Mouse (Mus musculus) MEL (cell line): ENCODE measurements around the gene Bcas2. TPM values are rescaled to one million over a fixed set of nuclear protein-coding genes. Genes with fewer than 3 reads are reported as not detected.

Experiments used
- DNase-seq: peaks from one replicate; pipeline ENCODE4 v3.0.0; 2011; ENCODE audit warnings: low read depth, low spot score
- H3K27ac ChIP-seq: 2 replicates; pipeline ENCODE4 v1.5.1; 2012; ENCODE audit warnings: low read depth, mild to moderate bottlenecking, control low read depth, low read length, moderate library complexity; ENCODE audit not compliant: control insufficient read depth
- H3K27me3 ChIP-seq, 2 experiments: fragments of 150-350 bp in 1 of 2; sonication (generic) in 1 of 2; 2 replicates each; pipeline ENCODE4 v1.6.1; 2012; ENCODE audit warnings: low read length in 2 of 2, mild to moderate bottlenecking in 2 of 2, improper control_type of control experiment in 1 of 2, moderate library complexity in 1 of 2; ENCODE audit not compliant: insufficient read depth in 2 of 2, control insufficient read depth in 1 of 2
- H3K36me3 ChIP-seq, 2 experiments: 2 replicates each; pipeline ENCODE4 v1.6.1; 2012 to 2014; ENCODE audit warnings: low read length in 2 of 2, improper control_type of control experiment in 1 of 2, inconsistent platforms in 1 of 2, mild to moderate bottlenecking in 1 of 2; ENCODE audit not compliant: insufficient read depth in 2 of 2, control insufficient read depth in 1 of 2
- H3K4me1 ChIP-seq, 2 experiments: fragments of 150-350 bp in 1 of 2; sonication (generic) in 1 of 2; 2 replicates each; pipeline ENCODE4 v1.6.1; 2012; ENCODE audit warnings: low read length in 2 of 2, improper control_type of control experiment in 1 of 2, mild to moderate bottlenecking in 1 of 2; ENCODE audit not compliant: insufficient read depth in 2 of 2, control insufficient read depth in 1 of 2
- H3K4me3 ChIP-seq, 2 experiments: fragments of 150-350 bp in 1 of 2; sonication (generic) in 1 of 2; 2 replicates each; pipeline ENCODE4 v1.5.1; 2012; ENCODE audit warnings: low read depth in 2 of 2, low read length in 2 of 2, mild to moderate bottlenecking in 2 of 2, moderate library complexity in 2 of 2, control low read depth in 1 of 2, improper control_type of control experiment in 1 of 2; ENCODE audit not compliant: control insufficient read depth in 1 of 2, insufficient read depth in 1 of 2
- H3K79me2 ChIP-seq: 2 replicates; pipeline ENCODE4 v1.6.1; 2012; ENCODE audit warnings: mild to moderate bottlenecking, low read length, moderate library complexity; ENCODE audit not compliant: control insufficient read depth, poor library complexity, insufficient read depth
- H3K9ac ChIP-seq: 2 replicates; pipeline ENCODE4 v1.6.1; 2012; ENCODE audit warnings: low read depth, mild to moderate bottlenecking, control low read depth, low read length, moderate library complexity; ENCODE audit not compliant: control insufficient read depth, poor library complexity, severe bottlenecking
- H3K9me3 ChIP-seq: fragments of 150-350 bp; sonication (generic); replicated peaks from 2 replicates; pipeline ENCODE4 v1.6.1; 2012; ENCODE audit warnings: mild to moderate bottlenecking, low read length, improper control_type of control experiment, moderate library complexity; ENCODE audit not compliant: insufficient read depth
- CHD1 ChIP-seq: IDR thresholded peaks from 2 replicates; pipeline ENCODE4 v1.6.1; 2012; ENCODE audit warnings: low read depth, mild to moderate bottlenecking, inconsistent platforms, low read length, improper control_type of control experiment
- CHD2 ChIP-seq: IDR thresholded peaks from 2 replicates; pipeline ENCODE4 v1.6.1; 2011; ENCODE audit warnings: low read length, improper control_type of control experiment
- CTCF ChIP-seq, 3 experiments: IDR thresholded peaks in 2 of 3; conservative IDR thresholded peaks in 1 of 3; 2 replicates each; pipeline ENCODE4 v1.5.1; 2011 to 2012; ENCODE audit warnings: low read length in 3 of 3, low read depth in 2 of 3, mild to moderate bottlenecking in 2 of 3, improper control_type of control experiment in 1 of 3, inconsistent platforms in 1 of 3, mixed read lengths in 1 of 3, moderate library complexity in 1 of 3; ENCODE audit not compliant: control insufficient read depth in 1 of 3, insufficient read depth in 1 of 3, poor library complexity in 1 of 3, severe bottlenecking in 1 of 3
- ELF1 ChIP-seq: IDR thresholded peaks from 2 replicates; pipeline ENCODE4 v1.6.1; 2014; ENCODE audit warnings: low read depth, mild to moderate bottlenecking, inconsistent platforms, low read length, improper control_type of control experiment, moderate library complexity
- ETS1 ChIP-seq: IDR thresholded peaks from 2 replicates; pipeline ENCODE4 v1.6.1; 2012; ENCODE audit warnings: low read depth, mild to moderate bottlenecking, inconsistent platforms, low read length, improper control_type of control experiment, moderate library complexity
- GABPA ChIP-seq: IDR thresholded peaks from 2 replicates; pipeline ENCODE4 v1.6.1; 2012; ENCODE audit warnings: low read depth, mild to moderate bottlenecking, inconsistent platforms, low read length, improper control_type of control experiment, moderate library complexity
- HCFC1 ChIP-seq: IDR thresholded peaks from 2 replicates; pipeline ENCODE4 v1.6.1; 2012; ENCODE audit warnings: low read depth, mild to moderate bottlenecking, inconsistent platforms, low read length, improper control_type of control experiment, moderate library complexity
- JUND ChIP-seq: IDR thresholded peaks from 2 replicates; pipeline ENCODE4 v1.6.1; 2011; ENCODE audit warnings: low read depth, mild to moderate bottlenecking, improper control_type of control experiment, low read length
- MAZ ChIP-seq: IDR thresholded peaks from 2 replicates; pipeline ENCODE4 v1.6.1; 2012; ENCODE audit warnings: low read depth, mild to moderate bottlenecking, inconsistent platforms, low read length, improper control_type of control experiment
- MEF2A ChIP-seq: IDR thresholded peaks from 2 replicates; pipeline ENCODE4 v1.6.1; 2014; ENCODE audit warnings: low read depth, mild to moderate bottlenecking, inconsistent platforms, low read length, improper control_type of control experiment; ENCODE audit not compliant: poor library complexity, insufficient replicate concordance, severe bottlenecking; ENCODE audit errors: extremely low read depth
- MXI1 ChIP-seq: IDR thresholded peaks from 2 replicates; pipeline ENCODE4 v1.6.1; 2011; ENCODE audit warnings: mild to moderate bottlenecking, low read depth, low read length, improper control_type of control experiment
- MYB ChIP-seq: IDR thresholded peaks from 2 replicates; pipeline ENCODE4 v1.6.1; 2011; ENCODE audit warnings: mild to moderate bottlenecking, low read depth, low read length, improper control_type of control experiment
- NELFE ChIP-seq: IDR thresholded peaks from 2 replicates; pipeline ENCODE4 v1.6.1; 2011; ENCODE audit warnings: low read depth, low read length, improper control_type of control experiment
- NRF1 ChIP-seq: IDR thresholded peaks from 2 replicates; pipeline ENCODE4 v1.6.1; 2014; ENCODE audit warnings: low read depth, mild to moderate bottlenecking, inconsistent platforms, low read length, improper control_type of control experiment, moderate library complexity; ENCODE audit not compliant: poor library complexity, insufficient read depth, severe bottlenecking
- POLR2A ChIP-seq, 2 experiments: IDR thresholded peaks; 2 replicates each; pipeline ENCODE4 v1.6.1; 2011 to 2012; ENCODE audit warnings: low read length in 2 of 2, mild to moderate bottlenecking in 2 of 2, control low read depth in 1 of 2, improper control_type of control experiment in 1 of 2, low read depth in 1 of 2, moderate library complexity in 1 of 2; ENCODE audit not compliant: control insufficient read depth in 1 of 2, insufficient read depth in 1 of 2, poor library complexity in 1 of 2
- POLR2AphosphoS2 ChIP-seq: IDR thresholded peaks from 2 replicates; pipeline ENCODE4 v1.6.1; 2011; ENCODE audit warnings: low read length, improper control_type of control experiment
- POLR2AphosphoS5 ChIP-seq: IDR thresholded peaks from 2 replicates; pipeline ENCODE4 v1.6.1; 2012; ENCODE audit warnings: low read depth, borderline replicate concordance, mild to moderate bottlenecking, inconsistent platforms, low read length, moderate library complexity, mixed read lengths
- RAD21 ChIP-seq: IDR thresholded peaks from 2 replicates; pipeline ENCODE4 v1.6.1; 2011; ENCODE audit warnings: mild to moderate bottlenecking, low read depth, low read length, improper control_type of control experiment
- RCOR1 ChIP-seq: IDR thresholded peaks from 2 replicates; pipeline ENCODE4 v1.6.1; 2012; ENCODE audit warnings: low read depth, mild to moderate bottlenecking, inconsistent platforms, low read length, improper control_type of control experiment
- SIN3A ChIP-seq: IDR thresholded peaks from 2 replicates; pipeline ENCODE4 v1.6.1; 2012; ENCODE audit warnings: low read length, improper control_type of control experiment, inconsistent platforms
- TBP ChIP-seq: IDR thresholded peaks from 2 replicates; pipeline ENCODE4 v1.8.0; 2011; ENCODE audit warnings: low read depth, low read length, improper control_type of control experiment
- UBTF ChIP-seq: IDR thresholded peaks from 2 replicates; pipeline ENCODE4 v1.6.1; 2012; ENCODE audit warnings: low read depth, mild to moderate bottlenecking, inconsistent platforms, low read length, improper control_type of control experiment, moderate library complexity, borderline replicate concordance; ENCODE audit not compliant: insufficient read depth
- USF2 ChIP-seq, 2 experiments: IDR thresholded peaks; 2 replicates each; pipeline ENCODE4 v1.6.1; 2011 to 2012; ENCODE audit warnings: improper control_type of control experiment in 2 of 2, low read length in 2 of 2, borderline replicate concordance in 1 of 2, inconsistent platforms in 1 of 2, low read depth in 1 of 2, mild to moderate bottlenecking in 1 of 2; ENCODE audit not compliant: insufficient read depth in 1 of 2
- ZC3H11A ChIP-seq: IDR thresholded peaks from 2 replicates; pipeline ENCODE4 v1.6.1; 2012; ENCODE audit warnings: low read depth, mild to moderate bottlenecking, inconsistent platforms, low read length, improper control_type of control experiment
- ZKSCAN1 ChIP-seq: IDR thresholded peaks from 2 replicates; pipeline ENCODE4 v1.6.1; 2012; ENCODE audit warnings: low read depth, mild to moderate bottlenecking, inconsistent platforms, low read length, improper control_type of control experiment, moderate library complexity
- polyA plus RNA-seq, 2 experiments: library from polyadenylated mRNA; stranded (reverse) in 1 of 2; unstranded in 1 of 2; fragments of >175 nt in 1 of 2; fragments of >200 nt in 1 of 2; gene quantifications; 2 replicates each; pipeline versions ENCODE4 v1.2.1 to v1.2.4; 2012; ENCODE audit warnings: low replicate concordance in 2 of 2, low read depth in 1 of 2; ENCODE audit not compliant: insufficient read length in 2 of 2, insufficient read depth in 1 of 2, missing spikeins in 1 of 2
- total RNA-seq: library from RNA; depleted of rRNA; stranded (reverse); fragments of 300-350 nt; gene quantifications from 2 replicates; pipeline ENCODE4 v1.2.3, GENCODE M21; 2012

Bcas2 gene
- total and polyA plus RNA-seq, 3 experiments = 117 to 166 TPM; not detected in 1

- no peaks in the 10 kb centered on the region for H3K79me2 ChIP-seq
- H3K9ac ChIP-seq = no peak overlapping the region
- no peak overlapping the region for H3K4me3 ChIP-seq
- H3K27me3 ChIP-seq = no peaks in the 10 kb centered on the region
- TF ChIP-seq RAD21 (no peak), ELF1 (no peak), HCFC1 (no peak), RCOR1 (no peak), CTCF (IDR thresholded peaks at IDR 0.05 in 2 of 3, conservative IDR thresholded peaks at IDR 0.05 in 1 of 3; ENCODE audit: control insufficient read depth in 1 of 3, insufficient read depth in 1 of 3, low read depth in 2 of 3, low read length in 3 of 3, poor library complexity in 1 of 3, severe bottlenecking in 1 of 3) (no peak), MYB (no peak), USF2 (IDR thresholded peaks at IDR 0.05; ENCODE audit: borderline replicate concordance in 1 of 2, insufficient read depth in 1 of 2, low read depth in 1 of 2, low read length in 2 of 2) (no peak), JUND (no peak), ZC3H11A (no peak), GABPA (no peak), SIN3A (no peak), ZKSCAN1 (no peak), TBP (no peak), CHD1 (no peak), CHD2 (no peak), POLR2AphosphoS5 (no peak)
- peaks cover 0 to 3% of the 10 kb centered on the region in 2 experiments; a peak in 2 of 4 replicates for H3K36me3 ChIP-seq
- peaks cover 6 to 15% of the 10 kb centered on the region in 2 experiments for H3K4me1 ChIP-seq
- H3K27ac ChIP-seq = no peak overlapping the region
- no peak for DNase-seq
- H3K9me3 ChIP-seq = no peaks in the 10 kb centered on the region
These were observed 36.3 kb downstream of the Bcas2 start for GRCm38 (mm10) chr3:103207749-103208148.

GRCm38 (mm10) chr3:103208237-103208636 is 36.8 kb downstream of the Bcas2 start:
- Histone ChIP-seq H3K36me3 (peaks cover 0 to 3% of the 10 kb centered on the region in 2 experiments; a peak in 2 of 4 replicates), H3K79me2 (no peaks in the 10 kb centered on the region)

More at GRCm38 (mm10) chr3:103208237-103208636, 36.8 kb downstream of the Bcas2 start:
- H3K9ac ChIP-seq = no peak overlapping the region
- H3K4me3 ChIP-seq = no peak overlapping the region
- H3K27me3 ChIP-seq = no peaks in the 10 kb centered on the region
- TF ChIP-seq JUND = no peak
- TF ChIP-seq MEF2A = no peak
- no peak for TF ChIP-seq GABPA
- no peak for TF ChIP-seq MXI1
- no peak for TF ChIP-seq MAZ
- no peak for TF ChIP-seq ZKSCAN1
- no peak for TF ChIP-seq ETS1
- no peak for TF ChIP-seq POLR2A (IDR thresholded peaks at IDR 0.05; ENCODE audit: control insufficient read depth in 1 of 2, insufficient read depth in 1 of 2, low read depth in 1 of 2, low read length in 2 of 2, poor library complexity in 1 of 2)
- no peak for TF ChIP-seq ZC3H11A
- TF ChIP-seq RAD21 = no peak
- TF ChIP-seq CHD2 = no peak
- TF ChIP-seq SIN3A = no peak
- no peak for TF ChIP-seq UBTF
- no peak for TF ChIP-seq HCFC1
- TF ChIP-seq NELFE = no peak
- no peak for TF ChIP-seq POLR2AphosphoS2
- no peak for TF ChIP-seq NRF1
- TF ChIP-seq, all 39 proteins: peak for 0
- Histone ChIP-seq H3K4me1 (peaks cover 6 to 16% of the 10 kb centered on the region in 2 experiments), H3K9me3 (no peaks in the 10 kb centered on the region), H3K27ac (no peak overlapping the region)
- no peak for DNase-seq
